20 mouse cellular contexts compared by ENCODE assay signal in genomic region chr5:103301303-103301702, GRCm38 (mm10).
DNase-seq lines count a peak whose midpoint lies in the region; ATAC-seq and TF ChIP-seq lines count a peak whose summit lies in the region.
"Had no signal": no experiment of that assay in that cellular context is flagged by ENCODE, and none has a peak within 500 bp of the region (broad histone marks: within the 10 kb centered on the region; RNA-seq: fewer than 3 reads in every experiment).

No protein-coding gene starts in this region.

- TF ChIP-seq CTCF in hindbrain, postnatal 0 days (IDR thresholded peaks at IDR 0.05; ENCODE audit: low read depth) = no peak

- DNase-seq in cerebellum, postnatal 14 days = peak; percentile 23 to 40
- DNase-seq in cerebellum, adult 11 months = no peak
- peak; percentile 23 for DNase-seq in hindbrain, postnatal 0 days (ENCODE audit: low spot score)
- DNase-seq in right cerebral cortex, postnatal 14 days = peak; percentile 29
- DNase-seq in right cerebral cortex, postnatal 25 days = no peak
- no peak for DNase-seq in spleen, postnatal 4 days (ENCODE audit: low spot score in 2 of 2)
- DNase-seq: cerebellum, postnatal 36 days; heart, postnatal 10 days; layer of hippocampus, adult 9-11 months; lung, adult 18-20 months; lung, postnatal 36 days; thymus, adult 18-20 months had no signal

- H3K27ac ChIP-seq in hindbrain, postnatal 0 days = no peak overlapping the region
- no peak overlapping the region for H3K27ac ChIP-seq in hindbrain, embryonic 16.5 days (ENCODE audit: low read depth, low read length)
- H3K27ac ChIP-seq: forebrain, embryonic 12.5 days; hindbrain, embryonic 13.5 days; intestine, embryonic 15.5 days; left cerebral cortex, adult 2 months; stomach, embryonic 15.5 days had no signal

- H3K36me3 ChIP-seq in hindbrain, postnatal 0 days (ENCODE audit: insufficient read depth, low read length) = no peaks in the 10 kb centered on the region
- H3K36me3 ChIP-seq in hindbrain, embryonic 16.5 days (ENCODE audit: control insufficient read depth, insufficient read depth, low read length) = no peaks in the 10 kb centered on the region
- H3K36me3 ChIP-seq: forebrain, embryonic 12.5 days; hindbrain, embryonic 13.5 days; intestine, embryonic 15.5 days; stomach, embryonic 15.5 days had no signal

- ATAC-seq in hindbrain, postnatal 0 days = no peak
- ATAC-seq in hindbrain, embryonic 16.5 days = no peak
- ATAC-seq: intestine, embryonic 15.5 days had no signal

- H3K4me2 ChIP-seq in hindbrain, postnatal 0 days (ENCODE audit: low read depth, low read length) = no peak overlapping the region
- no peak overlapping the region for H3K4me2 ChIP-seq in hindbrain, embryonic 16.5 days (ENCODE audit: low read length)
- H3K4me2 ChIP-seq: forebrain, embryonic 12.5 days; heart, embryonic 11.5 days; hindbrain, embryonic 13.5 days; intestine, embryonic 15.5 days; liver, embryonic 11.5 days; stomach, embryonic 15.5 days had no signal

- H3K9ac ChIP-seq in hindbrain, postnatal 0 days (replicated peaks; ENCODE audit: low read length) = no peak overlapping the region
- H3K9ac ChIP-seq in hindbrain, embryonic 16.5 days (ENCODE audit: low read depth, low read length) = no peak overlapping the region
- H3K9ac ChIP-seq: forebrain, embryonic 12.5 days; hindbrain, embryonic 13.5 days; intestine, embryonic 15.5 days; stomach, embryonic 15.5 days had no signal

- H3K4me3 ChIP-seq in hindbrain, postnatal 0 days (ENCODE audit: low read length) = no peak overlapping the region
- H3K4me3 ChIP-seq in hindbrain, embryonic 16.5 days (ENCODE audit: low read length) = no peak overlapping the region
- H3K4me3 ChIP-seq: forebrain, embryonic 12.5 days; hindbrain, embryonic 13.5 days; intestine, embryonic 15.5 days; left cerebral cortex, adult 2 months; stomach, embryonic 15.5 days had no signal

- H3K9me3 ChIP-seq in hindbrain, postnatal 0 days (ENCODE audit: low read length) = no peaks in the 10 kb centered on the region
- H3K9me3 ChIP-seq in hindbrain, embryonic 16.5 days (ENCODE audit: control insufficient read depth, low read length) = no peaks in the 10 kb centered on the region
- H3K9me3 ChIP-seq: forebrain, embryonic 12.5 days; intestine, embryonic 15.5 days; stomach, embryonic 15.5 days had no signal

- H3K27me3 ChIP-seq in hindbrain, postnatal 0 days (ENCODE audit: insufficient read depth, low read length) = no peaks in the 10 kb centered on the region
- no peaks in the 10 kb centered on the region for H3K27me3 ChIP-seq in hindbrain, embryonic 16.5 days (replicated peaks; ENCODE audit: control insufficient read depth, insufficient read depth, low read length)
- H3K27me3 ChIP-seq: forebrain, embryonic 12.5 days; hindbrain, embryonic 13.5 days; intestine, embryonic 15.5 days; stomach, embryonic 15.5 days had no signal

- WGBS in hindbrain, postnatal 0 days = 27% methylated on average over 3 of the region's 3 CpGs
- WGBS in hindbrain, embryonic 16.5 days = 29% methylated on average over 3 of the region's 3 CpGs

- H3K4me1 ChIP-seq in hindbrain, postnatal 0 days (ENCODE audit: insufficient read depth, low read length) = no peaks in the 10 kb centered on the region
- H3K4me1 ChIP-seq in hindbrain, embryonic 16.5 days (ENCODE audit: control insufficient read depth, insufficient read depth, low read depth, low read length) = no peaks in the 10 kb centered on the region
- H3K4me1 ChIP-seq: forebrain, embryonic 12.5 days; hindbrain, embryonic 13.5 days; intestine, embryonic 15.5 days; stomach, embryonic 15.5 days had no signal

Comparison
In these comparisons a context has a peak if more than half of its experiments do, and no peak if none do; other contexts are left out.
1. DNase-seq: peak in cerebellum, postnatal 14 days (2 of 2), hindbrain, postnatal 0 days (single experiment) and right cerebral cortex, postnatal 14 days (single experiment); none in cerebellum, adult 11 months (single experiment), right cerebral cortex, postnatal 25 days (single experiment) and spleen, postnatal 4 days (0 of 2).